ENCODE assay signal across 15 mouse cellular contexts in the genomic region with DNA sequence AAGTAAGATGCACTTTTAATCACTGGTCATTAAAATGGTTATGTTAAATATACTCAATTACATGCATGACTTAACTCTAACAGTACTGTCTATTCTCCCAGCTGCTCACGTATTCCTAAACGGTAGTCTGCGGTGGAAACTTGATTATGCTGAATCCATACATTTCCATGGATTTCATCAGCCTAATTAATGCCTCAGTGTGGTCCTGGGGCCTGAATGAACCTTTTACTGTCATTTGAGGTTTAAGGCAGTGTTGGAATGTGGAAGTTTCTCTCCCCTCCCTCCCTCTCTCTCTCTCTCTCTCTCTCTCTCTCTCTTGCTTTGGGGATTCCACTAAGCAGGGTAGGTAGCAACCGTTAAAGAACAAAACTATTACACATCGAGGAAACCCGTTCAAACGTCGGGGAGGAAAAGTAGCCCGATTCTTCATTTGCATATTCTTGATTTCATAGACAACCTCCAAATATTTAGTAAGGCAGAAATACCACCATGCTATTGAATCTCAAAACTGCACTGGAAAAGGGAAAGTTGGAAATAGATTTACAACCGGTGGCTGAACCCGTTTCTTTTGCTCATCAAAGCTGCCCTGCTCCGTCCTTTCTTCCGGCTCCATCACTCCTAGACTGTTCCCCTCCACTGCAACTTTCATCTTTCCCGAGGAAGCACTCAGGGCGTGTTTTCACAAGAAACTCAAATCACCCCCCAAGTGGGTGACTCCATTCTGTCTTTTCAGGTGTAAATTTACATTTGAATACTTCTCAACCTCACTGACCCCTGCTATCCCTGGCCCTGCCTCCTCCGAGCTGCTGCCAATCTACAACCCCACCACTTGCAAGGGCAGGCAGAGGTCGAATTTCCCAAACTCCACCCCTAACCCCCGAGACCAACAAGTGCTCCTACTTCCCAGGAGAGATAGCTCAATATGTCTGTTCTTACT. TPM values are rescaled to one million over a fixed set of nuclear protein-coding genes. Genes with fewer than 3 reads are reported as not detected.
DNase-seq lines count a peak whose midpoint lies in the region; ATAC-seq and TF ChIP-seq lines count a peak whose summit lies in the region.
"Had no signal": no experiment of that assay in that cellular context is flagged by ENCODE, and none has a peak within 500 bp of the region (broad histone marks: within the 10 kb centered on the region; RNA-seq: fewer than 3 reads in every experiment).

No protein-coding gene starts in this region.

- peak overlapping the region; percentile 34 for H3K9ac ChIP-seq in forebrain, embryonic 13.5 days
- H3K9ac ChIP-seq in midbrain, embryonic 14.5 days (replicated peaks; ENCODE audit: low read length), result no peak overlapping the region
- H3K9ac ChIP-seq: embryonic facial prominence, embryonic 12.5 days; stomach, embryonic 15.5 days had no signal

- H3K4me1 ChIP-seq in forebrain, embryonic 13.5 days, result peaks cover 83% of the 10 kb centered on the region
- H3K4me1 ChIP-seq in midbrain, embryonic 14.5 days (ENCODE audit: control insufficient read depth, insufficient read depth, low read length), result peaks cover 37% of the 10 kb centered on the region

- no peak overlapping the region for H3K4me3 ChIP-seq in layer of hippocampus, adult 2 months
- peak overlapping the region; percentile 10; the same call in 1 of the 2 replicates for H3K4me3 ChIP-seq in forebrain, embryonic 13.5 days
- H3K4me3 ChIP-seq in midbrain, embryonic 14.5 days (replicated peaks; ENCODE audit: low read depth, low read length), result no peak overlapping the region
- H3K4me3 ChIP-seq: embryonic facial prominence, embryonic 12.5 days; stomach, embryonic 15.5 days had no signal

- H3K9me3 ChIP-seq in forebrain, embryonic 13.5 days (replicated peaks), result no peaks in the 10 kb centered on the region
- no peaks in the 10 kb centered on the region for H3K9me3 ChIP-seq in midbrain, embryonic 14.5 days (ENCODE audit: control insufficient read depth, low read length)
- H3K9me3 ChIP-seq: embryonic facial prominence, embryonic 12.5 days; stomach, embryonic 15.5 days had no signal

- intact Hi-C loops in heart, postnatal 14 days (cut with DNase I), result no loop called here

- peak overlapping the region; percentile 62 for H3K27ac ChIP-seq in layer of hippocampus, adult 2 months
- H3K27ac ChIP-seq in forebrain, embryonic 13.5 days, result peak overlapping the region; percentile 98
- H3K27ac ChIP-seq in midbrain, embryonic 14.5 days (replicated peaks; ENCODE audit: low read depth, low read length), result peak overlapping the region; percentile 38; the same call in 1 of the 2 replicates
- H3K27ac ChIP-seq: embryonic facial prominence, embryonic 12.5 days; stomach, embryonic 15.5 days had no signal

- WGBS in forebrain, embryonic 13.5 days, result 2% methylated on average over 18 of the region's 18 CpGs
- WGBS in midbrain, embryonic 14.5 days, result 1% methylated on average over 18 of the region's 18 CpGs

- DNase-seq in layer of hippocampus, adult 2 months (ENCODE audit: low spot score in 2 of 2), result no peak
- no peak for DNase-seq in layer of hippocampus, postnatal 36 days
- DNase-seq in midbrain, embryonic 14.5 days, result peak; percentile 51
- peak; percentile 91 for DNase-seq in retina, postnatal 1 day
- DNase-seq in cerebellum, postnatal 10 days, result no peak
- DNase-seq in heart, postnatal 14 days, result no peak
- no peak for DNase-seq in left cerebral cortex, adult 9 months (ENCODE audit: low spot score in 2 of 2)
- DNase-seq: adrenal gland, postnatal 25 days; heart, postnatal 10 days; thymus, postnatal 36 days had no signal

- H3K4me2 ChIP-seq in forebrain, embryonic 13.5 days, result peak overlapping the region; percentile 50
- H3K4me2 ChIP-seq in midbrain, embryonic 14.5 days (ENCODE audit: low read length), result peak overlapping the region; percentile 28
- H3K4me2 ChIP-seq: embryonic facial prominence, embryonic 12.5 days; stomach, embryonic 15.5 days had no signal

- ATAC-seq in forebrain, embryonic 13.5 days, result peak; percentile 8; the same call in 1 of the 2 replicates
- no peak for ATAC-seq in midbrain, embryonic 14.5 days (ENCODE audit: low FRiP score, low TSS enrichment)

- no peak for TF ChIP-seq CTCF in layer of hippocampus, adult 2 months (conservative IDR thresholded peaks at IDR 0.05)

- H3K27me3 ChIP-seq in forebrain, embryonic 13.5 days, result peaks cover 7% of the 10 kb centered on the region; the same call in 1 of the 2 replicates
- peaks cover 25% of the 10 kb centered on the region for H3K27me3 ChIP-seq in midbrain, embryonic 14.5 days (ENCODE audit: control insufficient read depth, insufficient read depth, low read length)

- 0 out of 2 replicates have a peak, but pooled peaks cover 8% of the 10 kb centered on the region for H3K36me3 ChIP-seq in forebrain, embryonic 13.5 days (ENCODE audit: poor library complexity, severe bottlenecking)
- H3K36me3 ChIP-seq in midbrain, embryonic 14.5 days (ENCODE audit: control insufficient read depth, insufficient read depth, low read length), result no peaks in the 10 kb centered on the region
- H3K36me3 ChIP-seq: embryonic facial prominence, embryonic 12.5 days; stomach, embryonic 15.5 days had no signal

RNA-seq across cellular contexts. Expression of a gene that starts 17.9 kb away (rescaled TPM):
- total RNA-seq in layer of hippocampus, adult 2 months (2021), result 10 to 100 TPM; 41.1 to 45.9 TPM
- total RNA-seq in layer of hippocampus, postnatal 36 days (2021), result 10 to 100 TPM; 45.6 to 46.9 TPM
- 41.3 and 48.4 TPM in 2 replicates for polyA plus RNA-seq in forebrain, embryonic 13.5 days (2015; fragmentation: Nextera tagmentation; extraction: Ambion mirVana)
- 16.8 and 22.4 TPM in 2 replicates for polyA plus RNA-seq in midbrain, embryonic 14.5 days (2014; fragmentation: Nextera tagmentation; extraction: Ambion mirVana)
- under 1 TPM in 1 of 2 experiments, not detected in 1; 0.22 TPM for total RNA-seq in heart, postnatal 14 days (2021)
- total RNA-seq: granulocyte monocyte progenitor cell, adult 5-6 weeks had no signal
- polyA plus RNA-seq: kidney, embryonic 14.5 days had no signal

Comparison
In these comparisons a context has a peak if more than half of its experiments do, and no peak if none do; other contexts are left out.
1. DNase-seq: peak in midbrain, embryonic 14.5 days (single experiment) and retina, postnatal 1 day (single experiment); none in layer of hippocampus, adult 2 months (0 of 2), layer of hippocampus, postnatal 36 days (0 of 2), cerebellum, postnatal 10 days (0 of 2), heart, postnatal 14 days (0 of 2) and left cerebral cortex, adult 9 months (0 of 2).
2. H3K27ac ChIP-seq: peak in every context shown above with its lines; median percentile 98 in forebrain, embryonic 13.5 days; 62 in layer of hippocampus, adult 2 months; 38 in midbrain, embryonic 14.5 days.
3. RNA of a gene that starts 17.9 kb away (total RNA-seq): 45.6 to 46.9 TPM in layer of hippocampus, postnatal 36 days and 41.1 to 45.9 TPM in layer of hippocampus, adult 2 months; 0.22 TPM in heart, postnatal 14 days; every median in the first group is over 10 times any median in the second.